Mouse (Mus musculus) natural killer cell, adult 2 months (primary cell): ENCODE measurements around the gene Psme4.

Source experiments
- DNase-seq, 2 experiments: peaks; one replicate each; pipeline ENCODE4 v3.0.0; 2022; ENCODE audit warnings: low spot score in 2 of 2

Gene Psme4

GRCm38 (mm10) chr11:30786230-30786983, 14.9 kb downstream of the Psme4 start:
- no peak for DNase-seq

- DNase-seq: no peak
These were observed 21.2 kb downstream of the Psme4 start for GRCm38 (mm10) chr11:30792680-30793079.

- DNase-seq: no peak
These were observed 22.2 kb downstream of the Psme4 start for GRCm38 (mm10) chr11:30793753-30794152.

GRCm38 (mm10) chr11:30797236-30797635, 25.7 kb downstream of the Psme4 start:
- DNase-seq: no peak

GRCm38 (mm10) chr11:30799496-30799895, 28.0 kb downstream of the Psme4 start:
- peak; percentile 19 to 50 for DNase-seq

GRCm38 (mm10) chr11:30800091-30800490, 28.6 kb downstream of the Psme4 start:
- no peak for DNase-seq

- DNase-seq: no peak
These were observed 30.9 kb downstream of the Psme4 start for GRCm38 (mm10) chr11:30802421-30802820.

- DNase-seq: no peak
These were observed 49.6 kb downstream of the Psme4 start for GRCm38 (mm10) chr11:30821116-30821515.

GRCm38 (mm10) chr11:30838793-30839192, 67.3 kb downstream of the Psme4 start:
- DNase-seq: no peak

GRCm38 (mm10) chr11:30844355-30844754, 72.8 kb downstream of the Psme4 start:
- DNase-seq: no peak

- no peak for DNase-seq
These were observed 100.9 kb downstream of the Psme4 start for GRCm38 (mm10) chr11:30872425-30872824.

- no peak for DNase-seq
These were observed 113.8 kb downstream of the Psme4 start, which contains the start of the genes Gpr75 and Asb3 for GRCm38 (mm10) chr11:30885171-30885871. Gene Gpr75, plus strand, starts transcription at chr11:30885358. Gene Asb3, plus strand, starts transcription at chr11:30885416.

- DNase-seq: no peak
These were observed 116.6 kb downstream of the Psme4 start for GRCm38 (mm10) chr11:30888153-30888552.

- DNase-seq: no peak
These were observed 124.7 kb downstream of the Psme4 start for GRCm38 (mm10) chr11:30896201-30896600.

GRCm38 (mm10) chr11:30899312-30899711, 127.8 kb downstream of the Psme4 start:
- no peak for DNase-seq

GRCm38 (mm10) chr11:30912311-30912710, 140.8 kb downstream of the Psme4 start:
- DNase-seq: no peak

GRCm38 (mm10) chr11:30920641-30921040, 149.1 kb downstream of the Psme4 start:
- DNase-seq: no peak

- DNase-seq: no peak
These were observed 151.8 kb downstream of the Psme4 start for GRCm38 (mm10) chr11:30923283-30923682.

GRCm38 (mm10) chr11:30928079-30928478, 156.6 kb downstream of the Psme4 start:
- no peak for DNase-seq

- DNase-seq: no peak
These were observed 157.0 kb downstream of the Psme4 start for GRCm38 (mm10) chr11:30928498-30928897.
